Mouse (Mus musculus) intestine, postnatal 0 days (tissue): ENCODE data around the gene Slc28a3. TPM values are rescaled to one million over a fixed set of nuclear protein-coding genes. Genes with fewer than 3 reads are reported as not detected.

ENCODE experiments used
- ATAC-seq: fragments of 200-750 bp; cut with Nextera tagmentation; 2 replicates; pipeline ENCODE4 v1.8.0; 2017; ENCODE audit warnings: mild to moderate bottlenecking, moderate TSS enrichment, moderate library complexity
- H3K27ac ChIP-seq: fragments of 300-500 bp; sonication (generic); 2 replicates; pipeline ENCODE4 v1.5.1; 2014; ENCODE audit warnings: mild to moderate bottlenecking, low read depth, low read length, moderate library complexity
- H3K27me3 ChIP-seq: fragments of 300-500 bp; sonication (generic); replicated peaks from 2 replicates; pipeline ENCODE4 v1.6.1; 2014; ENCODE audit warnings: low read length, mixed read lengths; ENCODE audit not compliant: control insufficient read depth, insufficient read depth
- H3K36me3 ChIP-seq: fragments of 300-500 bp; sonication (generic); 2 replicates; pipeline ENCODE4 v1.6.1; 2014; ENCODE audit warnings: mild to moderate bottlenecking, moderate library complexity; ENCODE audit not compliant: control insufficient read depth, insufficient read depth
- H3K4me1 ChIP-seq: fragments of 300-500 bp; sonication (generic); replicated peaks from 2 replicates; pipeline ENCODE4 v1.6.1; 2014; ENCODE audit warnings: antibody characterized with exemption, low read length, mixed read lengths; ENCODE audit not compliant: control insufficient read depth, insufficient read depth
- H3K4me2 ChIP-seq: fragments of 300-500 bp; sonication (generic); replicated peaks from 2 replicates; pipeline ENCODE4 v1.6.1; 2014; ENCODE audit warnings: low read depth, mild to moderate bottlenecking, moderate library complexity
- H3K4me3 ChIP-seq: fragments of 300-500 bp; sonication (generic); 2 replicates; pipeline ENCODE4 v1.5.1; 2014; ENCODE audit warnings: low read depth, low read length
- H3K9ac ChIP-seq: fragments of 300-500 bp; sonication (generic); 2 replicates; pipeline ENCODE4 v1.6.1; 2014; ENCODE audit warnings: mild to moderate bottlenecking, low read depth, low read length
- H3K9me3 ChIP-seq: fragments of 300-500 bp; sonication (generic); 2 replicates; pipeline ENCODE4 v1.6.1; 2016; ENCODE audit warnings: mixed run types; ENCODE audit not compliant: control insufficient read depth
- CTCF ChIP-seq: sonication (generic); IDR thresholded peaks from 2 replicates; pipeline ENCODE4 v1.5.1; 2016; ENCODE audit warnings: low read depth, mild to moderate bottlenecking, control low read depth, antibody characterized with exemption, moderate library complexity
- WGBS: fragments of 180-500 bp; shearing (Covaris S2); extraction: QIAGEN DNeasy Blood & Tissue Kit; methylation state at CpG from one replicate; pipeline ENCODE4 v1.1.7; 2014; 5-methylcytosine and 5-hydroxymethylcytosine counted together
- polyA plus RNA-seq: library from polyadenylated mRNA; unstranded; fragments of >200 nt; fragmentation: Nextera tagmentation; extraction: Ambion mirVana; gene quantifications from 2 replicates; pipeline ENCODE4 v1.2.1, GENCODE M21; 2015

The Slc28a3 gene
- polyA plus RNA-seq, 1 experiment from 2014 or later: not detected

GRCm38 (mm10) chr13:58514147-58514727 is 96.4 kb downstream of the Slc28a3 start:
- no peak overlapping the region for H3K27ac ChIP-seq
- peak; percentile 68 for TF ChIP-seq CTCF
- no peaks in the 10 kb centered on the region for H3K36me3 ChIP-seq
- no peak overlapping the region for H3K4me2 ChIP-seq
- 85% methylated on average over 8 of the region's 8 CpGs for WGBS
- no peaks in the 10 kb centered on the region for H3K9me3 ChIP-seq
- H3K9ac ChIP-seq: no peak overlapping the region
- no peaks in the 10 kb centered on the region for H3K4me1 ChIP-seq
- no peaks in the 10 kb centered on the region for H3K27me3 ChIP-seq
- no peak for ATAC-seq
- H3K4me3 ChIP-seq: no peak overlapping the region

- TF ChIP-seq CTCF: no peak
- H3K36me3 ChIP-seq: no peaks in the 10 kb centered on the region
- 74% methylated on average over 2 of the region's 2 CpGs for WGBS
- H3K4me1 ChIP-seq: no peaks in the 10 kb centered on the region
- H3K27me3 ChIP-seq: no peaks in the 10 kb centered on the region
- H3K27ac ChIP-seq: no peak overlapping the region
- H3K4me2 ChIP-seq: no peak overlapping the region
- ATAC-seq: no peak
- H3K4me3 ChIP-seq: no peak overlapping the region
- no peaks in the 10 kb centered on the region for H3K9me3 ChIP-seq
- no peak overlapping the region for H3K9ac ChIP-seq
Measured at GRCm38 (mm10) chr13:58511926-58512325, 98.8 kb downstream of the Slc28a3 start.

GRCm38 (mm10) chr13:58511248-58511647 is 99.4 kb downstream of the Slc28a3 start:
- no peak for ATAC-seq
- whole genome bisulfite sequencing: 82% methylated on average over 9 of the region's 9 CpGs
- Histone ChIP-seq H3K36me3 (no peaks in the 10 kb centered on the region), H3K27ac (no peak overlapping the region), H3K4me1 (no peaks in the 10 kb centered on the region), H3K27me3 (no peaks in the 10 kb centered on the region), H3K4me2 (no peak overlapping the region), H3K9ac (no peak overlapping the region), H3K4me3 (no peak overlapping the region), H3K9me3 (no peaks in the 10 kb centered on the region)
- no peak for TF ChIP-seq CTCF

GRCm38 (mm10) chr13:58509241-58509640 is 101.4 kb downstream of the Slc28a3 start:
- Histone ChIP-seq H3K4me2 (no peak overlapping the region), H3K27me3 (no peaks in the 10 kb centered on the region), H3K36me3 (no peaks in the 10 kb centered on the region), H3K27ac (no peak overlapping the region), H3K4me1 (no peaks in the 10 kb centered on the region), H3K9ac (no peak overlapping the region), H3K9me3 (no peaks in the 10 kb centered on the region), H3K4me3 (no peak overlapping the region)
- 41% methylated on average over 3 of the region's 3 CpGs for WGBS
- no peak for TF ChIP-seq CTCF
- no peak for ATAC-seq

GRCm38 (mm10) chr13:58503610-58504009 is 107.1 kb downstream of the Slc28a3 start:
- H3K9me3 ChIP-seq: no peaks in the 10 kb centered on the region
- no peaks in the 10 kb centered on the region for H3K4me1 ChIP-seq
- no peak overlapping the region for H3K4me2 ChIP-seq
- ATAC-seq: no peak
- H3K27me3 ChIP-seq: no peaks in the 10 kb centered on the region
- TF ChIP-seq CTCF: no peak
- no peak overlapping the region for H3K9ac ChIP-seq
- no peaks in the 10 kb centered on the region for H3K36me3 ChIP-seq
- 85% methylated on average over 2 of the region's 2 CpGs for WGBS
- H3K27ac ChIP-seq: no peak overlapping the region
- H3K4me3 ChIP-seq: no peak overlapping the region

GRCm38 (mm10) chr13:58497809-58498208 is 112.9 kb downstream of the Slc28a3 start:
- H3K27me3 ChIP-seq: no peaks in the 10 kb centered on the region
- H3K36me3 ChIP-seq: no peaks in the 10 kb centered on the region
- no peak overlapping the region for H3K4me2 ChIP-seq
- no peaks in the 10 kb centered on the region for H3K4me1 ChIP-seq
- no peak for ATAC-seq
- no peak overlapping the region for H3K27ac ChIP-seq
- no peak for TF ChIP-seq CTCF
- H3K9ac ChIP-seq: no peak overlapping the region
- 79% methylated on average over 12 of the region's 12 CpGs for WGBS
- no peak overlapping the region for H3K4me3 ChIP-seq
- no peaks in the 10 kb centered on the region for H3K9me3 ChIP-seq

Other genes with a start within 250 kb of the Slc28a3 start
- 83.0 and 86.1 TPM in 2 replicates for gene 2210016F16Rik, start 225.7 kb downstream of the Slc28a3 start, polyA plus RNA-seq
- gene Rmi1, start 208.6 kb downstream of the Slc28a3 start, polyA plus RNA-seq: 13.2 and 14.0 TPM in 2 replicates
- gene Hnrnpk, start 207.5 kb downstream of the Slc28a3 start, polyA plus RNA-seq: 424 and 449 TPM in 2 replicates
- 0.81 and 1.6 TPM in 2 replicates for gene Ntrk2, start 195.7 kb upstream of the Slc28a3 start, polyA plus RNA-seq